Mouse (Mus musculus): ENCODE data around the gene Ints5.
"Not testable (repeated sequence)": the region's sequence is repeated elsewhere in the genome, so short reads cannot be mapped to it uniquely, and the experiment has no call there.

Gene Ints5

GRCm38 (mm10) chr19:8887585-8888463 lies 5.0 kb upstream of the Ints5 start:
- DNase-seq (ENCODE audit: low read depth, low spot score), result no peak

- DNase-seq (ENCODE audit: low read depth, low spot score), result peak; percentile 86
Observed at GRCm38 (mm10) chr19:8888511-8889385, 4.1 kb upstream of the Ints5 start, which contains the start of the genes 1810009A15Rik and Gm49416. TSS of gene 1810009A15Rik (plus strand) at chr19:8888853. TSS of gene Gm49416 (plus strand) at chr19:8888926.

DNA sequence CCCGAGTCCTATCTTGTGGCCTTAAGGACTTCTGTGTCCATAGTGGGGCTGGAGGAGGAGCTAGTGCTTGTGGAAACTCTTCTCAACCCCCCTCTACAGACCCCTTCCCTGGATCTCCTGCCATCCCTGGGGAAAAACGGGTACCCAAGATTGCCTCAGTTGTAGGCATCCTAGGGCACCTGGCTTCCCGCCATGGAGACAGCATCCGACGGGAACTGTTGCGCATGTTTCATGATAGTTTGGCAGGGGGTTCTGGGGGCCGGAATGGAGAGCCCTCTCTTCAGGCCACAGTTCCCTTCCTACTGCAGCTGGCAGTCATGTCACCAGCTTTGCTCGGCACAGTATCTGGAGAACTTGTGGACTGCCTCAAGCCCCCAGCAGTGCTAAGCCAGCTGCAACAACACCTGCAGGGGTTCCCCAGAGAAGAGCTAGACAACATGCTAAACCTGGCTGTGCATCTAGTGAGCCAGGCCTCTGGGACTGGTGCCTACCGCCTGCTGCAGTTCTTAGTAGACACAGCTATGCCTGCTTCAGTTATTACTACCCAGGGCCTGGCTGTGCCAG lies 2.7 kb downstream of the Ints5 start:
- no peak for DNase-seq (ENCODE audit: low read depth, low spot score)

DNA sequence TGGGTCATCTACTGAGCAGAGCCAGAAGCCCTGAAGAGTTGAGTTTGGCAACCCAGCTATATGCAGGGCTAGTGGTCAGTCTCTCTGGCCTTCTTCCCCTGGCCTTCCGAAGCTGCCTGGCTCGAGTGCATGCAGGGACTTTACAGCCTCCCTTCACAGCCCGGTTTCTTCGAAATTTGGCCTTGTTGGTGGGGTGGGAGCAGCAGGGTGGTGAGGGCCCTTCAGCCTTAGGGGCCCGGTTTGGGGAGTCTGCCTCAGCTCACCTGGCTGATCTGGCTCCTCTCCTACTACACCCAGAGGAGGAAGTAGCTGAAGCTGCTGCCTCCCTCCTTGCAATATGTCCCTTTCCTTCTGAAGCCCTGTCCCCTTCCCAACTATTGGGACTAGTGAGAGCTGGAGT lies 3.4 kb downstream of the Ints5 start:
- not testable (repeated sequence) for DNase-seq (ENCODE audit: low read depth, low spot score)

GRCm38 (mm10) chr19:8897211-8897864 lies 4.5 kb downstream of the Ints5 start:
- DNase-seq (ENCODE audit: low read depth, low spot score), result not testable (repeated sequence)

DNA sequence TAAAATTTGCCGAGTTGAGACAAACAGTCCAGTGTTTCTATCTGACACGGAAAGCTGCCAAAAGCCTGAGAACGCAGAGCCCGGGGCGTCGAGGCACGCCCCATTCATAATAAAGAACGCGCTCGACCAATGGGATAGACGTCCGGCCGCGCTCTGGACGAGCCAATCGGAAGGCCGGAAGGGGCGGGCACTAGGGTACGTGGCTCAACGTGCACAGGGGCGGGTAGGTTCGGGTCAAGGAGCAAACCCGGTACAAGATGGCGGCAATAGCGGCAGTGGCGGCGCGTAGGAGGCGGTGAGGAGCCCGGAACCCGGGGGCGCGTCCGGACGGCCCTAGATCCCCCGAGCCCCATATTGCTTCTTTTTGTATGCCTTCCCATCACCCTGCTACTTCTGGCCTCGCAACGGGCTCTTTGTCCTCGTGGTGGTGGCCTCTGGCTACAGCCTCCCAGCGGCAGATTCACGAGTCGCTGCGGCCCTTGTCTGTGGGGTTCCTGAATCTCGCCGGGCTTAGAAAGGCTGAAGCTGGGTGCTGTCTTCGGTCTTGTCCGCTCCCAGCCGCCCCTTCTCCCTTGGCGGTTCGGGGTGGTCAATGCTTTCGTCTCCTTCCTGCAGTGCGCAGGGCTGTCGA lies 5.2 kb downstream of the Ints5 start, which contains the start of gene Ganab:
Gene Ganab, plus strand, starts transcription at position 207 of the 631 bp plus-strand sequence.
- DNase-seq (ENCODE audit: low read depth, low spot score), result peak; percentile 87

DNA sequence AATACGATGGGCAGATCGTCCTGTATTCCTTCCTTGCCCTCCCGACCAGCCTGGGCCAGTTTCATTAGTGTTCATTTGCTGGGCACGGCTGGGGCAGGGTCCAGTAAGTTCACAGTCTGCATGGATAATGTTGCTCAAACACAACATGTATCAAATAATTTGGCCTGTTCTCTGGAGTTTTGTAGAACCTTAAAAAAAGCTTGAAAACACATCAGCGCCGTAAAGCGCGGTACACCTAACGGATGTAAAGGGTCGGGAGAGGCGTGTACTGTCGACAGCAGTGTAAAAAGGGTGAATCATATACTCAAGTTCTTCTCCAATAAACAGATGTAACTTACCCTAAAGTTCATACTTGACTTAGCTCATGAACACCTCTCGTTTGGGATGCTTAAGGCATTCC lies 5.8 kb downstream of the Ints5 start:
- DNase-seq (ENCODE audit: low read depth, low spot score), result no peak

GRCm38 (mm10) chr19:8899079-8899478 lies 6.3 kb downstream of the Ints5 start:
- no peak for DNase-seq (ENCODE audit: low read depth, low spot score)

DNA sequence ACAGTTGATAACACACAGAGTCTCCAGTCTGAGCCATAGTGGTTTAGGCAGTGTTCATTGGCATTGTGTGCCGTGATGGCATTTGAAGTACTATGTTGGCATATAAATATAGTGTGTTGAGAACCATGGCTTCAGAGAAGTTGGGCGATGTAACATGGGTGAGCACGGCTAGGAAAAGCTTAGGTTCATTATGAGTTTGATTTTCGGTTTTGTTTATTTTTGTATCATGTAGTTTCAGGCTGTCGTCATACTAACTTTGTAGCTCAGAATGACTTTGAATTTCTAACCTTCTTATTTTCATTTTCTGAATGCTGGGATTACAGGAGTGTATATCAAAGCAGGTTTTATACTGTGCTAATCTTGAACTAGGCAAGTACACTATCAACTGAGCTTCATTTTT lies 10.6 kb downstream of the Ints5 start:
- DNase-seq (ENCODE audit: low read depth, low spot score), result no peak

DNA sequence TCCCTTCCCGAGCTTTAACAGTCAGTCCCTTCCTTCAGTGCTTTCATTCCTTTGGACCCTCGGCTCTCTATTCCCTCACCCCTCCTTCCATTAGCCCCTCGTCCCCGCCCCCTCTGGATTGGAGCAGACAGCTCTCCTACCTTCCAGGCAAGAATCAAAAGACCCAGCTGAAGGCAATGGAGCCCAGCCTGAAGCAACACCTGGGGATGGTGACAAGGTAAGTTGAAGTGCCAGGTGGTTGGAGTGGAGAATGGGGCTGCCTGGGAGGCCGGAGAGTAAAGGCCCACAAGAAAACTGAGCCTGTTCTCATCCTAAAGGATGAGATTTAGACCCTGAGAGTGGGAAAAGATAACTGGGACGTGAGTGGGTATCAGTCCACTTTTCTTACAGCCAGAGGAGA lies 15.7 kb downstream of the Ints5 start:
- no peak for DNase-seq (ENCODE audit: low read depth, low spot score)

GRCm38 (mm10) chr19:8911810-8912209 lies 19.0 kb downstream of the Ints5 start:
- DNase-seq (ENCODE audit: low read depth, low spot score), result no peak

- DNase-seq (ENCODE audit: low read depth, low spot score), result no peak
Observed at GRCm38 (mm10) chr19:8914212-8914611, 21.4 kb downstream of the Ints5 start.

DNA sequence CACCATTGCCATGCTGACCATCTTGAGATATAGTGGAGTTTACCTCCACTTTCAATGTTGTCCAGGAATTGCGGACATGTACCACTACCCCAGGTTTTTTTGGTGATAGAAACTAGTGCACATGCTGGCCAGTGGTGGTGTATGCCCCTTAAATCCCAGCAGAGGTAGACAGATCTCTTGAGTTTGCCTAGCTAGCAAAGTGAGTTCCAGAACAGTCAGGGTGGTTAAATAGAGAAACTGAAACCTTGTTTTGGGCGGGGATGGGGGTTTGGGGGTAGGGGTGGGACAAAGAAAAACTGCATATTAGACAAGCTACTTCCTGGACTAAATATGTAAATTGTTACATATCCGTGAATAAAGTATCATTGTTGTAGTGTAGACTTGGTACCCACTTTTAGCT lies 26.2 kb downstream of the Ints5 start:
- no peak for DNase-seq (ENCODE audit: low read depth, low spot score)

GRCm38 (mm10) chr19:8919684-8920072 lies 26.9 kb downstream of the Ints5 start:
- no peak for DNase-seq (ENCODE audit: low read depth, low spot score)

DNA sequence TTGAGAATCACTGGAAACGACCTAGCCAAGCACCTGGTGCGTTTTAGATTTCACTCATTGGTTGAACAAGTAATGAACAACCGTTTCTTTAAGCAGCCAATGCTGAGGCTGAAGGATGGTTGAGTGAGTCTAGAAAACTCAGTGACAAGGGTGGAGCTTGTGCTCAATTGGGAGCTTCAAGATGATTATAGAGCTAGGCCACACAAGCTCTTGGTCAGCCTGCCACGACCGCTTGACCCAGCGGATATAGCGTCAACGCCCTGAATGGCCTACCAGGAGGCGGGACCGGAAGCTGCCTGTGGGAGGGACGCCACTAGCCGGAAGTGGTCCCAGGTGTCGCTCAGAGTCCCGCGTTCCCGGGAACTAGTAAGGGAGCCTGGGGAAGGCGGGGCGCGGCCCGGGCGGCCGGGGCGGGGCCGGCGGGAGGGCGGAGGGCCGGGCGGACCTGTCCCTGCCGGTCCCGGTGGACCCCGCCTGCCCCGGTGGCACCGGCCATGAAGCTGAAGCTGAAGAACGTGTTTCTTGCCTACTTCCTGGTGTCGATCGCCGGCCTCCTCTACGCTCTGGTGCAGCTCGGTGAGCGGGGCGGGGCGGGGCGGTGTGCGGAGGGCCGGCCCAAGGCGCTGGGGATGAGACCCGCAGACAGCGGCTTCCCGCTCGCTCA lies 27.4 kb downstream of the Ints5 start, which contains the start of gene B3gat3:
Gene B3gat3, plus strand, starts transcription at position 302 of the 664 bp plus-strand sequence.
- peak; percentile 86 for DNase-seq (ENCODE audit: low read depth, low spot score)

GRCm38 (mm10) chr19:8920836-8921291 lies 28.1 kb downstream of the Ints5 start:
- no peak for DNase-seq (ENCODE audit: low read depth, low spot score)

DNA sequence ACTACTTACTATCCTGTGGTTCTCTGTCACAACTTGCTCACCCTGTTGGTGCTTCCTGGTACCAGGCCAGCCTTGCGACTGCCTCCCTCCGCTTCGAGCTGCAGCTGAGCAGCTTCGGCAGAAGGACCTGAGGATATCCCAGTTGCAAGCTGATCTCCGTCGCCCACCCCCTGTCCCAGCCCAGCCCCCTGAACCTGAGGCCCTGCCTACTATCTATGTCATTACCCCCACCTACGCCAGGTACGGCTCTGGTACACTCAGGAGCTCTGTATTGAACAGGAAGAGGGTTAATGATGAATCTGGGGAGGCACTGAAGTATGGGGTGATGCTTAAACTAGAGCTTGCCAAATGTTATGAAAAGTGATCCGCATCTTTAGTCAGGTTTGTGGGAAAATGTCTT lies 28.9 kb downstream of the Ints5 start:
- no peak for DNase-seq (ENCODE audit: low read depth, low spot score)

DNA sequence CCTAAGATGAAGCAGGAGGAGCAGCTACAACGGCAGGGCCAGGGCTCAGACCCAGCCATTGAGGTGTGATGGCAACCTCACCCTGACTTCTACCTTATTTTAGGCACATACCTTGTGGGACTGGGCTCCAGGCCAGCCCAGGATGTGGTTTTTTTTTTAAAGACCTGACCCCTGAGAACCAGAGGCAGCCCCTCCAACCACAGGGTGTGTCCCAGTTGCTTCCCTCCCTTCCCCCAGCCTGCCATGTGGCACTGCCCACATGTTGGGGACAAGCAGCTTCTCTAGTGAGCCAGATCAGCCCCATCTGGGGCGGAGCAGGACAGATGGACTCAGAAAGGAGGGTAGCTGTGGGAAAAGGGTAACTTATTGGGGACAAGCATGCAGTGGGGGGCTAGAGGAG lies 34.0 kb downstream of the Ints5 start:
- DNase-seq (ENCODE audit: low read depth, low spot score), result no peak

DNA sequence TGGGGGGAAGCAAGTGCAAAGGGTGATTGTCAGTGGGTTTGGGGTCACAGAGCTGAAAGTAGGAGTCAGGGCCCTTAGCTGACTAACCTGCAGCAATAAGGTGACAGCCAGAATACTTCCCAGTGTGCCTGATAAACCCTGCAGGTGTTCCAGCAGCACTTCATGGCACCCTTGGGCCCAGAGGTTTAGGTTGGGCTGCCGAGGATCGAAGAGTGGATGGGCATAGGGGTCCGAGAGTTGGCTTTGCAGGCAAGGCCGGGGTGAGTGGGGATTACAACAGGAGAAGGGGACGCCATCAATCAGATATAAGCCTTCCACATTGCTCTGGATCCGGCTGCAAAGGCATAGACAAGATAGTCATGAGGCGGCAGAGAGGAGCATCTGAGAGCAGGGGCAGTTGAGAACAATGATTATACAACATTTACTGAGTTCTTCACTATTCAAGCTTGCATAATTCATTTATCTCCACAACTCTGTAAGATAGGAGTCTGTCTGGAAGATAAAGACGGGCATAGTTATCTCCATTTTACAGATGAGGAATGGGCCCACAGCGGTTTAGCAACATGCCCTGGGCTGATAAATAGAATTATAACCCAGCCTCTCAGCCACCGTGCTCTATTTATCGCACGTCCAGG lies 35.2 kb downstream of the Ints5 start:
- no peak for DNase-seq (ENCODE audit: low read depth, low spot score)

Data from retina, adult 2 months (tissue).